Mouse (Mus musculus) heart, adult 2 months (tissue): Measurements from ENCODE around the gene Mapk6. TPM values are rescaled to one million over a fixed set of nuclear protein-coding genes. Genes with fewer than 3 reads are reported as not detected.

ENCODE experiments used
- DNase-seq, 2 experiments: peaks; one replicate each; pipeline ENCODE4 v3.0.0; 2021
- H3K27ac ChIP-seq: fragments of 200-600 bp; 2 replicates; pipeline ENCODE4 v1.8.1; 2022
- H3K27me3 ChIP-seq: fragments of 200-500 bp; 2 replicates; pipeline ENCODE4 v1.6.1; 2012; ENCODE audit warnings: mild to moderate bottlenecking, low read length, inconsistent platforms, mixed read lengths; ENCODE audit not compliant: control insufficient read depth, insufficient read depth
- H3K36me3 ChIP-seq: fragments of 200-500 bp; 2 replicates; pipeline ENCODE4 v1.6.1; 2012; ENCODE audit warnings: low read length, inconsistent platforms; ENCODE audit not compliant: control insufficient read depth, insufficient read depth
- H3K4me1 ChIP-seq: fragments of 200-500 bp; 2 replicates; pipeline ENCODE4 v1.6.1; 2011; ENCODE audit warnings: low read length; ENCODE audit not compliant: control insufficient read depth, insufficient read depth
- H3K4me3 ChIP-seq: fragments of 200-600 bp; 2 replicates; pipeline ENCODE4 v1.8.1; 2022
- H3K79me2 ChIP-seq: fragments of 200-500 bp; replicated peaks from 2 replicates; pipeline ENCODE4 v1.6.1; 2012; ENCODE audit warnings: mild to moderate bottlenecking, inconsistent platforms, low read length, moderate library complexity, mixed read lengths; ENCODE audit not compliant: control insufficient read depth, insufficient read depth
- H3K9ac ChIP-seq: fragments of 200-500 bp; 2 replicates; pipeline ENCODE4 v1.6.1; 2012; ENCODE audit warnings: low read depth, mild to moderate bottlenecking, control low read depth, inconsistent platforms, low read length, mixed read lengths
- CTCF ChIP-seq: fragments of 200-600 bp; IDR thresholded peaks from 2 replicates; pipeline ENCODE4 v1.8.1; 2022; ENCODE audit warnings: antibody characterized with exemption, mild to moderate bottlenecking, moderate library complexity
- EP300 ChIP-seq: fragments of 200-500 bp; IDR thresholded peaks from 2 replicates; pipeline ENCODE4 v1.6.1; 2011; ENCODE audit warnings: low read depth, low read length, control low read depth; ENCODE audit not compliant: insufficient read depth
- POLR2A ChIP-seq: fragments of 200-500 bp; IDR thresholded peaks from 2 replicates; pipeline ENCODE4 v1.6.1; 2011; ENCODE audit warnings: mild to moderate bottlenecking, low read depth, low read length, control low read depth; ENCODE audit not compliant: insufficient read depth
- WGBS: fragments of 180-500 bp; shearing (Covaris S2); methylation state at CpG from one replicate; pipeline ENCODE4 v1.1.7; 2018; 5-methylcytosine and 5-hydroxymethylcytosine counted together
- intact Hi-C: fragments of 180-260 bp; cut with DNase I; formaldehyde crosslinking; loops from one replicate; pipeline ENCODE4 v1.15.1; 2025
- polyA plus RNA-seq: library from polyadenylated mRNA; depleted of rRNA; stranded (reverse); fragments of >200 nt; gene quantifications from 2 replicates; pipeline ENCODE4 v1.2.3, GENCODE M21; 2012; rRNA removed
- total RNA-seq, 2 experiments: library from RNA; stranded (reverse); gene quantifications; 2 replicates each; pipeline ENCODE4 v1.2.3; 2021

The Mapk6 gene
- total and polyA plus RNA-seq, 3 experiments = 11.2 to 26.8 (median 25.6) TPM

DNA sequence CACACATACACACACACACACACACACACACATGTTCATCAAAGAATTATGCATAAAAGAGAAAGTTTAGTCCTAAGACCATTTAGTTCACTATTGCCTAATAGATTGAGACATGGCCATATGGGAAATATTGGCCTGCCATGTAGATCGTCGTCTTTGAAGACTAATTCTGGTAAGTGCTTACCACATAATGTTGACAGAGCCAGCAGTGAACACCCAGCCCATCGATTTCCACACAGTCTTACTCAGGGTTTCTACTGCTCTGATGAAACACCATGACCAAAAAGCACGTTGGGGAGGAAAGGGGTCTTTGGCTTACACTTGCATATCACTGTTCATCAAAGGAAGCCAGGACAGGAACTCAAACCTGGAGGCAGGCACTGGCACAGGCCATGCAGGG lies 67.4 kb downstream of the Mapk6 start:
- no peaks in the 10 kb centered on the region for H3K27me3 ChIP-seq
- H3K4me1 ChIP-seq = no peaks in the 10 kb centered on the region
- no peaks in the 10 kb centered on the region for H3K79me2 ChIP-seq
- no peak for DNase-seq
- no peak overlapping the region for H3K27ac ChIP-seq
- no peak overlapping the region for H3K4me3 ChIP-seq
- TF ChIP-seq CTCF (no peak), EP300 (no peak), POLR2A (no peak)
- WGBS = 85% methylated on average over 4 of the region's 4 CpGs
- H3K36me3 ChIP-seq = no peaks in the 10 kb centered on the region
- intact Hi-C loops = no loop called here
- H3K9ac ChIP-seq = no peak overlapping the region

DNA sequence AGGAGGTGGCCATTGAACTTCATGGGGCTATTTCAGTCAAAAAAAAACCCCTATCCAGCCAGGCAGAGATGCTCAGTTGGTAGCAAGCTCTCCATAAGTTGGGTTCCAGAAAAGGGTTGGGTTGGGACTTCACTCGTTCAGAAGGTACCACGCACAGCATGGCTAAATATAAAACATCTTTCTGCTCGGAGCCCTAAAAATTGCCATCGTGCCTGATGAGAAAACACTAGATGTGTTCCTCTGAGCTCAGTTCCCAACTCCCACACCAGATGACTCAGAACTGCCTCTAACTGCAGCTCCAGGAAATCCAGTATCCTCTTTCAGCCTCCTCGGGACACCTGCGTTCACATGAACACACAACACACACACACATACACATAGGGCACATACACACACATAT lies 71.8 kb downstream of the Mapk6 start:
- WGBS = 71% methylated on average over 6 of the region's 6 CpGs
- Histone ChIP-seq H3K27ac (no peak overlapping the region), H3K4me3 (no peak overlapping the region), H3K9ac (no peak overlapping the region), H3K36me3 (no peaks in the 10 kb centered on the region), H3K79me2 (no peaks in the 10 kb centered on the region), H3K27me3 (no peaks in the 10 kb centered on the region), H3K4me1 (no peaks in the 10 kb centered on the region)
- intact Hi-C loops = no loop called here
- DNase-seq = no peak
- TF ChIP-seq POLR2A (no peak), CTCF (no peak), EP300 (no peak)

DNA sequence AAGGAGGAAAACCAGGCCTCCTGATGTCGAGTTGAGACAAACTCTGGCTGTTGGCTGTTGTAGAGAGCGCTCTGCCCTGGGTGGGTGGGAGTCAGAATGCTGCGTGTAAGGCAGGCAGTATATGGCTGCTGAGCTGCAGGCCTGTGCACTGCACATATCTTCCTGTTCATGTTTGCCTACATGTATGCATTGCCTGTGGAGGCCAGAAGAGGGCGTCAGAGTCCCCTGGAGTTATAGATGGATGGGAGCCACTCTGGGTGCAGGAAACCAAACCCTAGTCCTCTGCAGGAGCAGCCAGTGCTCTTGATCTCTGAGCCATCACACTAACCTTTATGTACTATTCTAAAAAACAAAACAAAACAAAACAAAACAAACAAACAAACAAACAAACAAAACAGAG lies 75.4 kb downstream of the Mapk6 start:
- H3K4me3 ChIP-seq = no peak overlapping the region
- H3K36me3 ChIP-seq = no peaks in the 10 kb centered on the region
- no peak overlapping the region for H3K27ac ChIP-seq
- no peaks in the 10 kb centered on the region for H3K27me3 ChIP-seq
- intact Hi-C loops = no loop called here
- DNase-seq = no peak
- WGBS = 82% methylated on average over 4 of the region's 4 CpGs
- H3K9ac ChIP-seq = no peak overlapping the region
- H3K79me2 ChIP-seq = no peaks in the 10 kb centered on the region
- H3K4me1 ChIP-seq = no peaks in the 10 kb centered on the region
- TF ChIP-seq CTCF (peak; percentile 12; the same call in 1 of the 2 replicates), EP300 (no peak)

DNA sequence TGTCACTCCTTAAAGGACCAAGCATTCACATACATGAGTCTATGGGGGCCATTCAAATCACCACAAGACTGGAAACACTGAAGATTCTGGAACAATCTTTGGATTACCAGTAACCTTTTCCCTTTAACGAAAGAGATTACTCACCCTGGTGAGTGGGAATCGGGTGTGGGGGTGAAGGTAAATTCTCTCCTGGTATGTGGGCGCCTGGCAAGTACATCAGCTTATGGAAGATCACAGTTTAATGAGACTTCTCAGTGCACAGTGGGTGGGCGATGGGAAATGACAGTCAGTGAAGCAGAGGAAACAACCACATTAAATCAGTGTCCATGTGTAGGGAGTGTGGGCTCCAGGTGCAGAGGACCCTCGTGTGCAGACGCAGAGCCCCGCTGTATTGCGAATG lies 79.0 kb downstream of the Mapk6 start:
- no peak overlapping the region for H3K9ac ChIP-seq
- no peak for DNase-seq
- no peaks in the 10 kb centered on the region for H3K36me3 ChIP-seq
- WGBS = 95% methylated on average over 8 of the region's 8 CpGs
- no peak overlapping the region for H3K4me3 ChIP-seq
- H3K27me3 ChIP-seq = no peaks in the 10 kb centered on the region
- TF ChIP-seq CTCF (no peak), EP300 (no peak), POLR2A (no peak)
- intact Hi-C loops = no loop called here
- no peaks in the 10 kb centered on the region for H3K4me1 ChIP-seq
- H3K79me2 ChIP-seq = no peaks in the 10 kb centered on the region
- no peak overlapping the region for H3K27ac ChIP-seq

DNA sequence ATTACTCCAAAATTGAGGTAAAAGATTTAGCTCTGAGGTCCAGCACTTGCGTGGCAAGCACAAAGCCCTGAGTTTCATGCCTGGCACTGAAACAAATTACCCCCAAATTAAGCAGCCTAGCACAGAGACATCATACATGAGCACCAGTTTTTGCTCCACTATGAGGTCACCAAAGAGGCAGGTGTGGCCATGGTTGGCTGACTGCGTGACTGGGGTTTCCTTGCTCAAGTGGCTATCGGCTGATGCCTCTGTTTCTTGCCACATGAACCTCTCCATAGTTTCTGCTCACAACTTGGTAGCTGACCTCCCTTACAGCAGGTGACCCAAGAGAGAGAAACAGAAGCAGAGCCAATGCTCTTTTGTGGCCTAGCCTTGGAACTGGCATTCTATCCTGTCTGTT lies 81.8 kb downstream of the Mapk6 start:
- H3K4me3 ChIP-seq = no peak overlapping the region
- no peak for DNase-seq
- TF ChIP-seq EP300 = no peak
- no peak for TF ChIP-seq CTCF
- TF ChIP-seq POLR2A = no peak
- H3K27ac ChIP-seq = no peak overlapping the region
- WGBS = 97% methylated on average over 3 of the region's 3 CpGs
- no peaks in the 10 kb centered on the region for H3K4me1 ChIP-seq
- intact Hi-C loops = no loop called here
- no peaks in the 10 kb centered on the region for H3K36me3 ChIP-seq
- no peaks in the 10 kb centered on the region for H3K79me2 ChIP-seq
- no peaks in the 10 kb centered on the region for H3K27me3 ChIP-seq
- H3K9ac ChIP-seq = no peak overlapping the region

DNA sequence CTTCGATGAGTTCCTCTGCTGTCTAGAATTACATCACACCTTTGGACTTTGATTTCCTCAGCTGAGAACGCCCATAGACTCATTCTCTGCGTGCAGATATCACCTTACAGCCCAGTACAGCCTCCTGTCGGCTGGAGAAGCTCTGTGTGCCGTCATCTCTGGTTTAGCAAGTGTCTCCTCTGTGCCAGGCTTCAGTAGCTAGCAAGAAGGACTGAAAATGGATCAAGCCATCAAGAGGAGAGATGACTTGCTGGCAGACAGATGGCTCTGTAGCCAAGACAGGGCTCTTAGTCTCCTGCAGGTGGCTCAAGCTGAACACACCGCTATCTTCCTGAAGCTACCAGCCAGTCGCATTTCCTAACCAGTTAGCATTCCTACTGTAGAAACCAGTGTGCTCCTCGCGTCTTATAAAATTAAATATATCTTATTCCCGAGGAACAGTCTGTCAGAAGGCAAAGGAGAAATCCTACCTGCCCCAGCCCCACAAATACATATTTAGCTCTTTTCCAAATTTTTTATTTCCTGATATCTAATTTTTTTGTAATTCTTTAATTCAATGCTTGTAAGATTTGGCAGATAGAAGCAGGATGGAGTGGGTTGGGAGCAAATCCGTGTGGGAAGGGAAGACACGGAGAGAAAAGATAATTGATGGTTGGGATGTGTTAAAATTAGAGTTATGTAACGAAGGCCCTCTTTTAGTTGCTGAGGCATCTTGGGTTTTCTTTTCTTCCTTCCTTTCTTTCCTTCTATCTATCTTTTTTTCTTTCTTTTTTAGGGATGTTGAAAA lies 87.5 kb downstream of the Mapk6 start:
- H3K9ac ChIP-seq = no peak overlapping the region
- H3K27ac ChIP-seq = no peak overlapping the region
- intact Hi-C loops = no loop called here
- no peak overlapping the region for H3K4me3 ChIP-seq
- WGBS = 72% methylated on average over 13 of the region's 13 CpGs
- H3K4me1 ChIP-seq = no peaks in the 10 kb centered on the region
- no peak for DNase-seq
- H3K27me3 ChIP-seq = no peaks in the 10 kb centered on the region
- no peaks in the 10 kb centered on the region; the same call in 1 of the 2 replicates for H3K79me2 ChIP-seq
- no peaks in the 10 kb centered on the region for H3K36me3 ChIP-seq
- TF ChIP-seq CTCF (no peak), EP300 (no peak), POLR2A (no peak)

DNA sequence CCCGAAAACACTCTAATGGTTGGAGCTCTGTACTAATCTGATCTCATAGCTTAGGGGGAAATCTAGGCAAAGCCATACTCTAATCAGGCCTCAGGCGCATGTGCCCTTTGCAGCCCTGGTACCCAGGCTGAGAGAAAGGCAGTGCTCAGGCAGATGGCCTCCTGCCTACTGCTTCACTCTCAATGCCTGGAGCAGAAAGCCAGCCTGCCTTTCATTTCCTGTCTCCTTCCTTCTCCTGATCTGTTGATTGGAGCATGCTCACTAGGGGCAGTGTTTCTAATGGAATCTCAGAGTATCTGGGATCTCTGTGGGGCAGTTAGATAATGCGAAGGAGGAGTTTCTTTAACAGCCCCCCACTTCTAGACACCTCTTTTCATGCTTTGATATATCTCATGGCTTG lies 90.4 kb downstream of the Mapk6 start:
- Histone ChIP-seq H3K79me2 (no peaks in the 10 kb centered on the region; the same call in 1 of the 2 replicates), H3K4me3 (no peak overlapping the region), H3K27ac (no peak overlapping the region), H3K36me3 (no peaks in the 10 kb centered on the region), H3K9ac (no peak overlapping the region), H3K27me3 (no peaks in the 10 kb centered on the region), H3K4me1 (no peaks in the 10 kb centered on the region)
- intact Hi-C loops = no loop called here
- no peak for DNase-seq
- WGBS = 88% methylated on average over 3 of the region's 3 CpGs
- TF ChIP-seq CTCF = no peak
- TF ChIP-seq POLR2A = no peak
- no peak for TF ChIP-seq EP300

Other genes with a start within 250 kb of the Mapk6 start
- gene Myo5c, start 178.0 kb downstream of the Mapk6 start, total RNA-seq = 1 to 10 TPM; 5.0 to 5.9 TPM
- gene Myo5c, start 178.0 kb downstream of the Mapk6 start, polyA plus RNA-seq = 5.1 and 9.3 TPM in 2 replicates
- 10 to 100 TPM; 23.5 to 23.9 TPM for gene Gnb5, start 103.7 kb downstream of the Mapk6 start, total RNA-seq
- 33.0 and 52.8 TPM in 2 replicates for gene Gnb5, start 103.7 kb downstream of the Mapk6 start, polyA plus RNA-seq
- not detected for gene Bcl2l10, start 62.2 kb downstream of the Mapk6 start, total RNA-seq
- 0.15 TPM in 1 of 2 replicates, not detected in the other for gene Bcl2l10, start 62.2 kb downstream of the Mapk6 start, polyA plus RNA-seq
- 10 to 100 TPM; 12.4 to 20.4 TPM for gene Leo1, start 31.5 kb upstream of the Mapk6 start, total RNA-seq
- gene Leo1, start 31.5 kb upstream of the Mapk6 start, polyA plus RNA-seq = 3.0 and 4.6 TPM in 2 replicates
- gene Tmod3, start 149.7 kb upstream of the Mapk6 start, total RNA-seq = 10 to 100 TPM; 50.1 to 63.6 TPM
- 19.6 and 37.8 TPM in 2 replicates for gene Tmod3, start 149.7 kb upstream of the Mapk6 start, polyA plus RNA-seq
- gene Tmod2, start 201.3 kb upstream of the Mapk6 start, total RNA-seq = 1 to 10 TPM; 3.8 to 4.7 TPM
- gene Tmod2, start 201.3 kb upstream of the Mapk6 start, polyA plus RNA-seq = 1.0 and 2.6 TPM in 2 replicates
- 1 to 10 TPM; 6.9 to 8.5 TPM for gene Lysmd2, start 215.7 kb upstream of the Mapk6 start, total RNA-seq
- gene Lysmd2, start 215.7 kb upstream of the Mapk6 start, polyA plus RNA-seq = 16.4 and 18.1 TPM in 2 replicates